Mouse (Mus musculus): Measurements from ENCODE around the gene Megf8.

- TF ChIP-seq POLR2A (IDR thresholded peaks at IDR 0.05; ENCODE audit: extremely low read depth, insufficient read depth, low read length): no peak
- no peak for TF ChIP-seq CTCF (IDR thresholded peaks at IDR 0.05; ENCODE audit: low read depth, low read length)
These were observed 94.9 kb downstream of the Megf8 start for GRCm38 (mm10) chr7:25411861-25412260.
